In genomic region chr7:135567582-135567981, GRCm38 (mm10) we compare ENCODE assay signal across 20 mouse cellular contexts. TPM values are rescaled to one million over a fixed set of nuclear protein-coding genes. Genes with fewer than 3 reads are reported as not detected.
"Had no signal": no experiment of that assay in that cellular context is flagged by ENCODE, and none has a peak within 500 bp of the region (broad histone marks: within the 10 kb centered on the region; RNA-seq: fewer than 3 reads in every experiment).

No protein-coding gene starts in this region.

- H3K9me3 ChIP-seq: liver, embryonic 13.5 days; lung, embryonic 15.5 days; midbrain, embryonic 15.5 days; neural tube, embryonic 13.5 days; stomach, embryonic 15.5 days had no signal

- H3K27me3 ChIP-seq: limb, embryonic 12.5 days; liver, embryonic 13.5 days; lung, embryonic 15.5 days; midbrain, embryonic 15.5 days; neural tube, embryonic 13.5 days; stomach, embryonic 15.5 days had no signal

- ATAC-seq: liver, postnatal 0 days; midbrain, embryonic 15.5 days had no signal

- DNase-seq: kidney, adult 8-10 months; kidney, postnatal 25 days; liver; liver, embryonic 13.5 days; liver, postnatal 0 days; lung, postnatal 14 days; thymus, adult 2 months; thymus, postnatal 4 days had no signal

- H3K27ac ChIP-seq: limb, embryonic 12.5 days; liver, embryonic 13.5 days; lung, embryonic 15.5 days; macrophage; midbrain, embryonic 15.5 days; neural tube, embryonic 13.5 days; stomach, embryonic 15.5 days had no signal

- H3K4me1 ChIP-seq: lung, embryonic 15.5 days; stomach, embryonic 15.5 days had no signal

- H3K4me3 ChIP-seq: limb, embryonic 12.5 days; liver, embryonic 13.5 days; lung, embryonic 15.5 days; midbrain, embryonic 15.5 days; neural tube, embryonic 13.5 days; stomach, embryonic 15.5 days had no signal

- H3K36me3 ChIP-seq: limb, embryonic 12.5 days; liver, embryonic 13.5 days; lung, embryonic 15.5 days; midbrain, embryonic 15.5 days; neural tube, embryonic 13.5 days; stomach, embryonic 15.5 days had no signal

RNA-seq across cellular contexts. Expression of gene Clrn3, which starts 39.1 kb away (rescaled TPM):
- total RNA-seq: layer of hippocampus, postnatal 10 days; left cerebral cortex, postnatal 36 days; monocyte, adult 5-6 weeks had no signal
- polyA plus RNA-seq: limb, embryonic 12.5 days; liver, embryonic 13.5 days; liver, postnatal 0 days; macrophage; midbrain, embryonic 11.5 days; midbrain, embryonic 15.5 days; neural tube, embryonic 13.5 days; spleen, adult 2 months; testis, adult 2 months had no signal
